Mouse (Mus musculus): ENCODE results near the gene Rxrg. TPM values are rescaled to one million over a fixed set of nuclear protein-coding genes. Genes with fewer than 3 reads are reported as not detected.

Gene Rxrg
- polyA plus RNA-seq, 1 experiment from 2014 or later, result 2.3 TPM

GRCm38 (mm10) chr1:167631765-167632164, 33.6 kb downstream of the Rxrg start:
- 89% methylated on average over 6 of the region's 6 CpGs for WGBS
- no peak overlapping the region for H3K27ac ChIP-seq (ENCODE audit: low read depth, low read length)
- no peak for ATAC-seq (replicated peaks; ENCODE audit: low FRiP score)
- H3K9ac ChIP-seq (ENCODE audit: low read length), result no peak overlapping the region
- no peaks in the 10 kb centered on the region for H3K9me3 ChIP-seq (ENCODE audit: control insufficient read depth, low read length)
- no peaks in the 10 kb centered on the region for H3K27me3 ChIP-seq (ENCODE audit: control insufficient read depth, insufficient read depth, low read length)
- no peak overlapping the region for H3K4me3 ChIP-seq (ENCODE audit: low read depth, low read length)
- no peaks in the 10 kb centered on the region for H3K4me1 ChIP-seq (replicated peaks; ENCODE audit: control insufficient read depth, insufficient read depth, low read length)
- DNase-seq (ENCODE audit: low spot score), result no peak
- H3K36me3 ChIP-seq (ENCODE audit: control insufficient read depth, insufficient read depth, low read length), result no peaks in the 10 kb centered on the region
- no peak overlapping the region for H3K4me2 ChIP-seq (ENCODE audit: low read depth, low read length, severe bottlenecking)

- DNase-seq (ENCODE audit: low spot score) (no peak), ATAC-seq (replicated peaks; ENCODE audit: low FRiP score) (no peak)
- Histone ChIP-seq H3K36me3 (ENCODE audit: control insufficient read depth, insufficient read depth, low read length) (no peaks in the 10 kb centered on the region), H3K27me3 (ENCODE audit: control insufficient read depth, insufficient read depth, low read length) (no peaks in the 10 kb centered on the region), H3K9ac (ENCODE audit: low read length) (no peak overlapping the region), H3K4me3 (ENCODE audit: low read depth, low read length) (no peak overlapping the region), H3K9me3 (ENCODE audit: control insufficient read depth, low read length) (no peaks in the 10 kb centered on the region), H3K27ac (ENCODE audit: low read depth, low read length) (no peak overlapping the region), H3K4me1 (replicated peaks; ENCODE audit: control insufficient read depth, insufficient read depth, low read length) (no peaks in the 10 kb centered on the region), H3K4me2 (ENCODE audit: low read depth, low read length, severe bottlenecking) (no peak overlapping the region)
- WGBS, result 56% methylated on average over 12 of the region's 12 CpGs
These were observed 37.5 kb downstream of the Rxrg start for GRCm38 (mm10) chr1:167635702-167636101.

- no peaks in the 10 kb centered on the region for H3K27me3 ChIP-seq (ENCODE audit: control insufficient read depth, insufficient read depth, low read length)
- no peak overlapping the region for H3K9ac ChIP-seq (ENCODE audit: low read length)
- peak; percentile 80 for DNase-seq (ENCODE audit: low spot score)
- no peaks in the 10 kb centered on the region for H3K4me1 ChIP-seq (replicated peaks; ENCODE audit: control insufficient read depth, insufficient read depth, low read length)
- H3K27ac ChIP-seq (ENCODE audit: low read depth, low read length), result no peak overlapping the region
- WGBS, result 10% methylated on average over 3 of the region's 3 CpGs
- ATAC-seq (replicated peaks; ENCODE audit: low FRiP score), result peak; percentile 60; the same call in 1 of the 2 replicates
- no peaks in the 10 kb centered on the region for H3K36me3 ChIP-seq (ENCODE audit: control insufficient read depth, insufficient read depth, low read length)
- no peak overlapping the region for H3K4me2 ChIP-seq (ENCODE audit: low read depth, low read length, severe bottlenecking)
- H3K9me3 ChIP-seq (ENCODE audit: control insufficient read depth, low read length), result no peaks in the 10 kb centered on the region
- no peak overlapping the region for H3K4me3 ChIP-seq (ENCODE audit: low read depth, low read length)
These were observed 38.8 kb downstream of the Rxrg start for GRCm38 (mm10) chr1:167636948-167637347.

- H3K4me1 ChIP-seq (replicated peaks; ENCODE audit: control insufficient read depth, insufficient read depth, low read length), result no peaks in the 10 kb centered on the region
- peak; percentile 35; the same call in 1 of the 2 replicates for ATAC-seq (replicated peaks; ENCODE audit: low FRiP score)
- H3K4me3 ChIP-seq (ENCODE audit: low read depth, low read length), result no peak overlapping the region
- no peak overlapping the region for H3K27ac ChIP-seq (ENCODE audit: low read depth, low read length)
- H3K4me2 ChIP-seq (ENCODE audit: low read depth, low read length, severe bottlenecking), result no peak overlapping the region
- H3K9ac ChIP-seq (ENCODE audit: low read length), result no peak overlapping the region
- no peaks in the 10 kb centered on the region for H3K27me3 ChIP-seq (ENCODE audit: control insufficient read depth, insufficient read depth, low read length)
- H3K36me3 ChIP-seq (ENCODE audit: control insufficient read depth, insufficient read depth, low read length), result no peaks in the 10 kb centered on the region
- no peaks in the 10 kb centered on the region for H3K9me3 ChIP-seq (ENCODE audit: control insufficient read depth, low read length)
- 22% methylated on average over 13 of the region's 13 CpGs for WGBS
- peak; percentile 77 for DNase-seq (ENCODE audit: low spot score)
These were observed 39.9 kb downstream of the Rxrg start for GRCm38 (mm10) chr1:167638053-167638452.

GRCm38 (mm10) chr1:167638901-167639300, 40.7 kb downstream of the Rxrg start:
- DNase-seq (ENCODE audit: low spot score) (no peak), ATAC-seq (replicated peaks; ENCODE audit: low FRiP score) (no peak)
- WGBS, result 88% methylated on average over 9 of the region's 9 CpGs
- no peaks in the 10 kb centered on the region for H3K27me3 ChIP-seq (ENCODE audit: control insufficient read depth, insufficient read depth, low read length)
- no peaks in the 10 kb centered on the region for H3K9me3 ChIP-seq (ENCODE audit: control insufficient read depth, low read length)
- H3K4me2 ChIP-seq (ENCODE audit: low read depth, low read length, severe bottlenecking), result no peak overlapping the region
- no peak overlapping the region for H3K9ac ChIP-seq (ENCODE audit: low read length)
- no peaks in the 10 kb centered on the region for H3K4me1 ChIP-seq (replicated peaks; ENCODE audit: control insufficient read depth, insufficient read depth, low read length)
- H3K4me3 ChIP-seq (ENCODE audit: low read depth, low read length), result no peak overlapping the region
- H3K36me3 ChIP-seq (ENCODE audit: control insufficient read depth, insufficient read depth, low read length), result no peaks in the 10 kb centered on the region
- H3K27ac ChIP-seq (ENCODE audit: low read depth, low read length), result no peak overlapping the region

- no peaks in the 10 kb centered on the region for H3K36me3 ChIP-seq (ENCODE audit: control insufficient read depth, insufficient read depth, low read length)
- no peaks in the 10 kb centered on the region for H3K27me3 ChIP-seq (ENCODE audit: control insufficient read depth, insufficient read depth, low read length)
- peak; percentile 65; the same call in 1 of the 2 replicates for ATAC-seq (replicated peaks; ENCODE audit: low FRiP score)
- H3K4me2 ChIP-seq (ENCODE audit: low read depth, low read length, severe bottlenecking), result no peak overlapping the region
- H3K4me1 ChIP-seq (replicated peaks; ENCODE audit: control insufficient read depth, insufficient read depth, low read length), result no peaks in the 10 kb centered on the region
- H3K9ac ChIP-seq (ENCODE audit: low read length), result no peak overlapping the region
- 19% methylated on average over 16 of the region's 16 CpGs for WGBS
- H3K4me3 ChIP-seq (ENCODE audit: low read depth, low read length), result no peak overlapping the region
- H3K9me3 ChIP-seq (ENCODE audit: control insufficient read depth, low read length), result no peaks in the 10 kb centered on the region
- peak; percentile 91 for DNase-seq (ENCODE audit: low spot score)
- H3K27ac ChIP-seq (ENCODE audit: low read depth, low read length), result no peak overlapping the region
These were observed 46.8 kb downstream of the Rxrg start for GRCm38 (mm10) chr1:167644866-167645537.

GRCm38 (mm10) chr1:167648670-167649069, 50.5 kb downstream of the Rxrg start:
- Histone ChIP-seq H3K27me3 (ENCODE audit: control insufficient read depth, insufficient read depth, low read length) (no peaks in the 10 kb centered on the region), H3K4me2 (ENCODE audit: low read depth, low read length, severe bottlenecking) (no peak overlapping the region), H3K4me3 (ENCODE audit: low read depth, low read length) (no peak overlapping the region), H3K9ac (ENCODE audit: low read length) (no peak overlapping the region), H3K9me3 (ENCODE audit: control insufficient read depth, low read length) (no peaks in the 10 kb centered on the region), H3K36me3 (ENCODE audit: control insufficient read depth, insufficient read depth, low read length) (no peaks in the 10 kb centered on the region), H3K27ac (ENCODE audit: low read depth, low read length) (no peak overlapping the region), H3K4me1 (replicated peaks; ENCODE audit: control insufficient read depth, insufficient read depth, low read length) (no peaks in the 10 kb centered on the region)
- no peak for ATAC-seq (replicated peaks; ENCODE audit: low FRiP score)
- WGBS, result 87% methylated on average over 3 of the region's 3 CpGs
- no peak for DNase-seq (ENCODE audit: low spot score)

GRCm38 (mm10) chr1:167649122-167649633, 51.0 kb downstream of the Rxrg start:
- no peak for DNase-seq (ENCODE audit: low spot score)
- Histone ChIP-seq H3K36me3 (ENCODE audit: control insufficient read depth, insufficient read depth, low read length) (no peaks in the 10 kb centered on the region), H3K4me1 (replicated peaks; ENCODE audit: control insufficient read depth, insufficient read depth, low read length) (no peaks in the 10 kb centered on the region), H3K27me3 (ENCODE audit: control insufficient read depth, insufficient read depth, low read length) (no peaks in the 10 kb centered on the region), H3K27ac (ENCODE audit: low read depth, low read length) (no peak overlapping the region), H3K9ac (ENCODE audit: low read length) (no peak overlapping the region), H3K9me3 (ENCODE audit: control insufficient read depth, low read length) (no peaks in the 10 kb centered on the region), H3K4me3 (ENCODE audit: low read depth, low read length) (no peak overlapping the region), H3K4me2 (ENCODE audit: low read depth, low read length, severe bottlenecking) (no peak overlapping the region)
- no peak for ATAC-seq (replicated peaks; ENCODE audit: low FRiP score)
- 80% methylated on average over 11 of the region's 11 CpGs for WGBS

GRCm38 (mm10) chr1:167652336-167652735, 54.2 kb downstream of the Rxrg start:
- Histone ChIP-seq H3K36me3 (ENCODE audit: control insufficient read depth, insufficient read depth, low read length) (no peaks in the 10 kb centered on the region), H3K4me3 (ENCODE audit: low read depth, low read length) (no peak overlapping the region), H3K4me2 (ENCODE audit: low read depth, low read length, severe bottlenecking) (no peak overlapping the region), H3K4me1 (replicated peaks; ENCODE audit: control insufficient read depth, insufficient read depth, low read length) (no peaks in the 10 kb centered on the region), H3K27me3 (ENCODE audit: control insufficient read depth, insufficient read depth, low read length) (no peaks in the 10 kb centered on the region), H3K9ac (ENCODE audit: low read length) (no peak overlapping the region), H3K27ac (ENCODE audit: low read depth, low read length) (no peak overlapping the region), H3K9me3 (ENCODE audit: control insufficient read depth, low read length) (no peaks in the 10 kb centered on the region)
- 71% methylated on average over 2 of the region's 2 CpGs for WGBS
- DNase-seq (ENCODE audit: low spot score) (no peak), ATAC-seq (replicated peaks; ENCODE audit: low FRiP score) (no peak)

Data from forebrain, embryonic 11.5 days (tissue).